Mouse (Mus musculus) activated CD4-positive, CD25-positive, alpha-beta regulatory T cell, adult 4 months (primary cell): Measurements from ENCODE around the gene Cmas. TPM values are rescaled to one million over a fixed set of nuclear protein-coding genes. Genes with fewer than 3 reads are reported as not detected.

Experiments used
- ATAC-seq: one replicate; pipeline ENCODE4 v1.8.0; 2017
- polyA plus RNA-seq, 2 experiments: library from polyadenylated mRNA; unstranded; fragments of 100-300 nt; shearing (Covaris generic); gene quantifications; one replicate each; pipeline ENCODE4 v1.2.1; 2017

The Cmas gene
- polyA plus RNA-seq, 2 experiments from 2014 or later = 12.4 to 14.3 TPM

DNA sequence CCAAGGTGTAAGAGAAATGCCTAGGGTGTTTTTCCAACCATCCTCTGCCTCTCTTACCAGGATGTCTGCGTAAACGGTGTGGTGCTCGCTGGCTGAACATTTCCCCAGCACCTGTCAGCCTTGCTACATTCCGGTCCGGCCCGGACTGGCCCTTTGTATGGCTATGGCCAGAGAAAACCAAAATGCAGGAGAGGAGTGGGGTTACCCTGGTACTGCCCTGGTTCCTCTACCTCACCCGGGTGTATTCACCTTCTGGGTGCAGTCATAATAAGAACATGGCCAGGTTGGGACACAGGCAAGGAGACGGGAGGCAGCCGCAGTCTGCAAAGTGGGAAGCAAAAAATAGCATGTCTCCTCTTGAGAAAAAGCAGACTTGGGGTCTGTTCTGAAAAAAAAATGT is 38.6 kb downstream of the Cmas start:
- no peak for ATAC-seq

GRCm38 (mm10) chr6:142795655-142796441 is 39.4 kb downstream of the Cmas start:
- no peak for ATAC-seq

DNA sequence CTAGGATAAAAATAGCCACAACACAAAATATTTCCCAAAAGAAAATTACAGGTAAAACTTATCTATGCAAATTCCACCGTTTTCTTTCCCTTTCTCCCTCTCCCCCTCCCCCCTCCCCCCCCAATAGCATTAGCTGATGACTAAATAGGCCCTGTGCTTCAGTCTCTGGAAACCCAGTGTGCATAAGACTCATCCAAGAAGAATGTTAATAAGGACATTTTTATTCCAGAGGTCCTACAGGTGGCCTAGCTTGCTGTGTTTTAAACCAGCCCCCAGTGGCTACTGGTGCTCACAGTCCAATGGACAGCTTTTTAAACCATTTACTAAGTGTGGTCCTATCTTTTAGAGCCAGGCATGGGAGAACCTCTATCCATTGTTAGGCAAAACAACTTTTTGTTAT is 41.5 kb downstream of the Cmas start:
- ATAC-seq = no peak

GRCm38 (mm10) chr6:142798837-142799236 is 42.4 kb downstream of the Cmas start:
- no peak for ATAC-seq

- ATAC-seq = no peak
Observed at GRCm38 (mm10) chr6:142799704-142800374, 43.4 kb downstream of the Cmas start.

DNA sequence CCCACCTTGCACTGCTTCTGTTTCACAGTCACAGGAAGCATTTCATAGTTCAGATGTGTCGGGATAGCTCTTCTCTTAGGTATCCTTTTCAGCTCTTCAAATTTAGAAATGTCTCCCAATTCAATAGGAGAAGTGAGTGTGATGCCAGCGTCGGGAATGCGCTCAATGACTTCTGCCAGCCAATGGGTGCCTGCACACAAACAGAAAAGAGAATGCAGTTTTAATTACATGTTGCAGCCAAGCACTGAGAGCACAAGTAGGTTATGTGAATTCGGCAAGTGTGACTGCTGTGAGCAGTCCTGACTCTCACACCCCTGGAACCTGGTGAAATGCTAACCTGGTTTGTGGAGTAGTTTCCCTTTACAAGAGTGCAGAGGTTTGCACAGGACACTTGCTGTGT is 45.2 kb downstream of the Cmas start:
- no peak for ATAC-seq

GRCm38 (mm10) chr6:142802617-142803525 is 46.4 kb downstream of the Cmas start:
- no peak for ATAC-seq

DNA sequence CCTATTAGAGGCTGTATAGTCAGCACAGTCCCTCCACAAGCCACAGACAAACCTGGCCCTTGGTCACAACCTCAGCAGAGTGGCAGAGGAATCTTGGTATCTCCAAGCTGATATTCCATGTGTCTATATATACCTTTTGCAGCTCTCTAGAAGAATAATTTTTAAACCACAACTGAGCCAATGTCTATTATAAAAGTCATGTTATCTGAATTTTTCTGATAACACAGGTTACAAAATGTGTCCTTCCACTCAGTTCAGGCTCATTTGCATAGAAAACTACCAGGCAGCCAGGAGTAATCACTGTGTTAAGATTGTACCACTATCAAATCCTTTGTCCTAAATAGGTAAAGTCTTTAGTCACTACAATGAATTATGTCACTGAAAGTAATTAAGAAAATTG is 47.9 kb downstream of the Cmas start, which contains the start of gene Sult6b2:
Gene Sult6b2, minus strand, starts transcription at position 101 of the 400 bp plus-strand sequence.
- ATAC-seq = no peak

DNA sequence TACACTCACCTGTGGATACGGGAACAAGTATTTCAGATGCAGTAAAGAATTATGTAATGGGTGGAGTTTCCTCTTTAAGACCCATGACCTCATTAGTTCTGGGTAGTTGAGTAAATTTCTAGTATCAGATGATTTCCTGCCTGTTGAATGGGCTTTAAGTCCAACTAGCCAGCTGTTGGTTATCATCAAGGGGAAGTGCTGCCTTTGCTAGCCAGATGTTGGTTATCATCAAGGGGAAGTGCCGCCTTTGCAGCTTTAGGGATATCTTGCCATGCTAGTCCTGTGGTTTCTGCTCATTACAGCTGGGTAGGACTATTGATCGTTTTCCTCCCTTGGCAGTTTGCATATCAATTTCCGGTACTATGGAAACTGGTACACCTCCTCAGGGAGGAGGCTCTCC is 49.8 kb downstream of the Cmas start:
- no peak for ATAC-seq

DNA sequence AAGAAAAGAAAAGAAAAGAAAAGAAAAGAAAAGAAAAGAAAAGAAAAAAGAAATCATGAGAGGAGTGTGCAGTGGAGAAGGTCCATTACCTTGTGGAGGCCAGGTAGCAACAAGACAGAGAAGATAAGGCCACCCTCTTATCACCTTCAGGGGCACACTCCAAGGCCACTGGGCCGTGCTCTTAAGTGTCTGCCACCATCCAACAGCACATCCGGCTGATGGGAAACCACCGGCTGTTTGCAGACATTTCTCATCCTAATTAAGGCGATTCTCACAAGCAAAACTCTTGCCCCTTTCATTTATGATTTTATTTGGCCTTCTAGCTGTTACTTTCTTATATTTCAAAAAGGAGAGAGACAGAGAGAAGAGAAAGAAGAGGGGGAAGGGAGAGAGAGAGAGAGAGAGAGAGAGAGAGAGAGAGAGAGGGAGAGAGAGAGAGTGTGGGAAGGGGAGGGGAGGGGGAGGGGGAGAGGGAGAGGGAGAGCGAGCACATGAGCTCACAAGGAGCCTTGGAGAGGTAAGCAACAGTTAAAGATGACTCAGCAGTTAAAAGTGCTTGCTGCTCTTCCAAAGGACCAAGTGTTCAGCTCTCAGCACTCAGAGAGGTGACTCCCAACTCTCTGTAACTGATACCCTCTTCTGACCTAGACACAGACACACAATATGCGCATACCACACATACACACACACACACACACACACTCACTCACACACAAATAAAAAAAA is 53.0 kb downstream of the Cmas start:
- peak; percentile 75 for ATAC-seq

GRCm38 (mm10) chr6:142810239-142810638 is 53.8 kb downstream of the Cmas start:
- ATAC-seq = no peak

DNA sequence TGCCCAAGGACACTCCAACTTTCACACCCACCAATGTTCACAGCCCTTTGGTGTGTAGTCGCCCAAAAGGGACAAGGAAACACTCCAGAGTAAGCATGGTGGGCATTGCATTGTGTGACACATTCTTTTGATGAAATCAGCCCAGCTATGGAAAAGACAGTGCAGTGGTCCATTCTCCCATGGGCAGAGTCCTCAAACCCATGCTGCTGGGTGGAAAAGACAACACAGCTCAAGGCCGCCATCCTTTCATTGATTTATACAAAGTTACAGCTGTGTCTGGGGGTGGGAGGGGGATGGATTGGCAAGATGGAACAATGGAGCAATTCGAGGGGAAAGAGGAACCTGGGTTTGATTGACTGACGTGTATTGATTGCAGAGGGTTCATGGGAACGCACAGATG is 56.5 kb downstream of the Cmas start:
- no peak for ATAC-seq

DNA sequence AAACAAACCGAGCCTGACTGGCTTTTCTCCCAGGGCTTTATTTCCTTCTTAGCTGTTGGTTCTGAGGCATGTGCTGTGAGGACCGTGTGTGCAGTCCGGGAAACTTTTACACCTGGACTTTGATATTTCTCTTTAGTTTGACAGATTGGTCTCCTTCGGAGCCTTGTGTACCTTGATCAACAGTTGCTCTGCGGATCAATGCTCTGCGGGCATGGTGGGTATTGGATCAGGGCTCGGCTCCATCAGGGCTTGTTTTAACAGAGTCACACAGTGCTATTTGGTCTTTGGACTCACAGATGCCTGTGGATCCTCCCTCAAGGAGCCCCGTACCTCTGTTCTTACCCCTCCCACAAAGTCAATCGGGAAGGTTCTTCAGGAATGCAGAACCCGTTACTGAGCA is 57.5 kb downstream of the Cmas start:
- no peak for ATAC-seq

DNA sequence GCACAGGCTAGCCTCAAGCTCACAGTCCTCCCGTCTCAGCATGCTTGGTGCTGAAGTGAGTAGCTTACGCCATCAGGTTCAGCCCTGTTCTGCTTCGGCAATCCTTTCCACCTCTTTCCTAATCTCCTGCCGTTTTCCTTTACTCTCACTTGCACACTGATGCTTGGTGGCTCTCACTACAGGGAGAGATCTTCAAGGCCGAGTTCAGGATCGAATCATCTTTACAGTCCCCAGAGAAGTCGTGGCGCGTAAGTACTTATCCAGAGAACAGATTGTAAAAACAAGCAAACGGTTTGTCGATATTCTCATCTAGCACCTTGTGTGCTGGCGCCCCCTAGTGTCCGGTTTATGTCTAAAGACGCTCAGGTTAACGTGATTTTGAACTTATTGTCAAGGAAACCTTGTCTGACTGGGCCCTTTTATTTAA is 58.0 kb downstream of the Cmas start:
- ATAC-seq = peak; percentile 79

- ATAC-seq = no peak
Observed at GRCm38 (mm10) chr6:142815513-142815912, 59.0 kb downstream of the Cmas start.

DNA sequence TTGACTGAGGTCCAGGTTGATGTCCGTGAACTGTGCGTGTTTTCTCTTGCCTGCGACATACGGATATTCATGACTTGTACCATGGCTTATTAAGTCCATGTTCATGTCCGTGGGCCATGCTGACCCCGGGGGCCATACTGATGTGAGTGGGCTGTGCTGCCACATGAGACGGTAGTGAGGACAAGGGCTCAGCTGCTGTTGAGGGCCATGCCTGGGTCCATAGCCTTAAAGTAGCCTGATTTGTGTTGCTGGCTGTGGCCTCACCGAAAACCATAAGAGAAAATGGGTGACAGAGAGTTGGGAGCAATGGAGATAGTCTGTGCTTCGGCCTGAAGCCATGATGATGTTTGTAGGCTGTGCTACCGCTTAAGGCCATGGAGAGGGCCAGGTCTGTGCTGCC is 61.8 kb downstream of the Cmas start:
- ATAC-seq = no peak

DNA sequence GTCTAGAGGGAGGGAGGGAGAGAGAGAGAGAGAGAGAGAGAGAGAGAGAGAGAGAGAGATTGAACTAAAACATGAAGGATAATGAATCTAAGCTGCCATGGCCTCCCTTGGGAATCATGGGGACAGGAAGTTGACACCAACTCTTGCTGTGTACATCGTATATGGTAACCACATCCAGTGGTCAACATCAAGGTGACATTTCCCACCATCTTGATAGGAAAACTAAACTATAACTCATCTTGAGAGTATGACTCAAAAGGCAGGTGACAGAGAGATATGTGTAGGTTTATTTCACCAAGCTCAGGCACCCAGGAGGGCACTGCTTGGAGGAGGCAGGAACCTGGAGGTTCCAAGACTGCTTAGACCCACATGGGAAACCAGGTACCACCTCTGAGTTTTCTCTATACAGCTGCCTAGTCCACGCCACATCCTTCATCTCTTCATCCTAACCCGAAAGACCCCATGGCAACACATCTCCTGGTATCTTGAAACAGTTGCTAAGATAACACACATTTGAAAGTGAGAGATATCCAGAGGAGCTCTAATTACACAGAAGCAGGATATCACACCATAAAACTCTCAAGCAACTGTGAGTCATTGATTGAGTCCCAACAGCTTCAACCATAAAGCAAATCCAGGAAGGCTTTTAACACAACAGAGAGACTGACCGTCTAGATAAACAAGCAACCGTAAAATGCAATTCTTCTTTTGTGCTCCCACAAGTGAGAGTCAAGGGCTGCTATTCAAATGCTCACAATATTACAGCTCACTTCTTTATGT is 66.7 kb downstream of the Cmas start:
- ATAC-seq = peak; percentile 36
